Mouse (Mus musculus) stomach, embryonic 14.5 days (tissue): Measurements from ENCODE around the gene Sncg. TPM values are rescaled to one million over a fixed set of nuclear protein-coding genes. Genes with fewer than 3 reads are reported as not detected.

Source experiments
- ATAC-seq: fragments of 200-750 bp; cut with Nextera tagmentation; 2 replicates; pipeline ENCODE4 v1.8.0; 2017; ENCODE audit warnings: low read depth, moderate TSS enrichment; ENCODE audit not compliant: insufficient number of reproducible peaks, insufficient read depth, low FRiP score
- H3K27ac ChIP-seq: fragments of 300-500 bp; sonication (generic); 2 replicates; pipeline ENCODE4 v1.5.1; 2014; ENCODE audit warnings: mild to moderate bottlenecking, low read length, moderate library complexity, mixed read lengths
- H3K27me3 ChIP-seq: fragments of 300-500 bp; sonication (generic); 2 replicates; pipeline ENCODE4 v1.6.1; 2014; ENCODE audit warnings: low read length, control low read depth, mixed read lengths; ENCODE audit not compliant: control insufficient read depth, insufficient read depth
- H3K36me3 ChIP-seq: fragments of 300-500 bp; sonication (generic); 2 replicates; pipeline ENCODE4 v1.6.1; 2014; ENCODE audit warnings: mild to moderate bottlenecking, control low read depth, low read length, moderate library complexity, mixed read lengths; ENCODE audit not compliant: control insufficient read depth, insufficient read depth
- H3K4me1 ChIP-seq: fragments of 300-500 bp; sonication (generic); 2 replicates; pipeline ENCODE4 v1.6.1; 2014; ENCODE audit warnings: low read length, control low read depth, mixed read lengths; ENCODE audit not compliant: control insufficient read depth, insufficient read depth
- H3K4me2 ChIP-seq: fragments of 300-500 bp; sonication (generic); replicated peaks from 2 replicates; pipeline ENCODE4 v1.6.1; 2014; ENCODE audit warnings: low read depth, low read length, control low read depth
- H3K4me3 ChIP-seq: fragments of 300-500 bp; sonication (generic); 2 replicates; pipeline ENCODE4 v1.5.1; 2014; ENCODE audit warnings: low read depth, low read length, control low read depth
- H3K9ac ChIP-seq: fragments of 300-500 bp; sonication (generic); replicated peaks from 2 replicates; pipeline ENCODE4 v1.6.1; 2014; ENCODE audit warnings: low read depth, mild to moderate bottlenecking, control low read depth, low read length, moderate library complexity, mixed read lengths
- H3K9me3 ChIP-seq: fragments of 300-500 bp; sonication (generic); 2 replicates; pipeline ENCODE4 v1.6.1; 2016; ENCODE audit warnings: low read depth, low read length, control low read depth; ENCODE audit not compliant: control insufficient read depth
- WGBS: fragments of 180-500 bp; shearing (Covaris S2); extraction: QIAGEN DNeasy Blood & Tissue Kit; methylation state at CpG from one replicate; pipeline ENCODE4 v1.1.7; 2014; 5-methylcytosine and 5-hydroxymethylcytosine counted together
- polyA plus RNA-seq: library from polyadenylated mRNA; unstranded; fragments of >200 nt; fragmentation: Nextera tagmentation; extraction: Ambion mirVana; gene quantifications from 2 replicates; pipeline ENCODE4 v1.2.1, GENCODE M21; 2014

Gene Sncg
- polyA plus RNA-seq, 1 experiment from 2014 or later, result 40.1 TPM

GRCm38 (mm10) chr14:34355301-34355700 lies 19.3 kb downstream of the Sncg start, which contains the start of gene Fam25c:
Gene Fam25c (minus strand): TSS chr14:34355433.
- no peaks in the 10 kb centered on the region for H3K9me3 ChIP-seq
- WGBS, result 69% methylated on average over 6 of the region's 6 CpGs
- H3K4me3 ChIP-seq, result no peak within 1 kb of the TSS
- ATAC-seq, result 0 out of 2 replicates have a peak, but pooled peaks have one; percentile 15
- H3K27me3 ChIP-seq, result no peaks in the 10 kb centered on the region
- H3K4me2 ChIP-seq, result no peak within 1 kb of the TSS
- H3K4me1 ChIP-seq, result 0 out of 2 replicates have a peak, but pooled peaks cover 2% of the 10 kb centered on the region
- H3K36me3 ChIP-seq, result no peaks in the 10 kb centered on the region
- H3K27ac ChIP-seq, result no peak within 1 kb of the TSS
- H3K9ac ChIP-seq, result no peak within 1 kb of the TSS

DNA sequence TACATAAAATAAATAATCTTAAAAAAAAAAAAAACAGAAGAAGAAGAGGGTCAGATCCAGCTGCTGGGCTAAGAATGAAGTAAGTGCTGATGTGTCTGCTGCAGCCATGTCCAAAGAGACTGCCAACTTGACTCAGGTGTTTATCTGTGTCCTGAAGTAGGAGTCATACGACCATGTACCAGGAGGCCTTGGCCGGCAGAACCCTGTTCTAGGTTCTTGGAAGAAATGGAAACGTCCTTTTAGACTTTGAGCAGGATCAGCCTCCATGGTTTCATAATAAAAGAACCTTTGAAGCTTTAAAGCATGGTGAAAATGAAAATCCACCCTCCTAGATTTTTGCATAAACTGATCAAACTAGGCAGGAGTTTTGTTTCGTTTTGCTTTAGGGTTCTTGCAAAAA lies 20.1 kb downstream of the Sncg start:
- no peak for ATAC-seq
- Histone ChIP-seq H3K36me3 (no peaks in the 10 kb centered on the region), H3K27me3 (no peaks in the 10 kb centered on the region), H3K4me2 (no peak overlapping the region), H3K4me1 (0 out of 2 replicates have a peak, but pooled peaks cover 2% of the 10 kb centered on the region), H3K27ac (no peak overlapping the region), H3K9me3 (no peaks in the 10 kb centered on the region), H3K9ac (no peak overlapping the region), H3K4me3 (no peak overlapping the region)
- WGBS, result 83% methylated on average over 4 of the region's 4 CpGs

GRCm38 (mm10) chr14:34353326-34353725 lies 21.3 kb downstream of the Sncg start:
- no peaks in the 10 kb centered on the region for H3K36me3 ChIP-seq
- H3K4me1 ChIP-seq, result 0 out of 2 replicates have a peak, but pooled peaks cover 2% of the 10 kb centered on the region
- H3K27ac ChIP-seq, result no peak overlapping the region
- no peaks in the 10 kb centered on the region for H3K9me3 ChIP-seq
- no peak overlapping the region for H3K4me2 ChIP-seq
- ATAC-seq, result no peak
- 90% methylated on average over 3 of the region's 3 CpGs for WGBS
- no peaks in the 10 kb centered on the region for H3K27me3 ChIP-seq
- H3K9ac ChIP-seq, result no peak overlapping the region
- no peak overlapping the region for H3K4me3 ChIP-seq

DNA sequence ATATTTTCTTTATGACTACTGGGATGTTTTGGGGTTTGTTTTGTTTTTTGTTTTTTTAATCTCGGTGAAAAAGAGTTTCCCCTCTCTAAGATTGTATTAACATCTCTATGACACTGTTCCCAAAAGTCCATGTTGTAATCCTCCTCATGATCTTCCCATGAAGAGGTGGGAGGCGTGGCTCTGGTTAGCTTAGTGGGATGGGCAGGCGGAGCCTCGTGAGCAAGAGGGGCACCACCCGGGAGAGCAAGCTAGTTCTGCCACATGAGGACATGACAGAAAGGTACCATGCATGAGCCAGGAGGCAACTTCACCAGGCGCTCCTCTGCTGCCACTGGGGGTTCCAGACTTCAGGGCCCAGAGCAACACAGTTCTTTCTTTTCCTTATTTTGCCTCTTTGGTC lies 22.1 kb downstream of the Sncg start:
- ATAC-seq, result no peak
- H3K27ac ChIP-seq, result no peak overlapping the region
- 59% methylated on average over 6 of the region's 6 CpGs for WGBS

GRCm38 (mm10) chr14:34351660-34352059 lies 22.9 kb downstream of the Sncg start:
- H3K9ac ChIP-seq, result no peak overlapping the region
- no peaks in the 10 kb centered on the region for H3K36me3 ChIP-seq
- no peak for ATAC-seq
- H3K4me1 ChIP-seq, result 0 out of 2 replicates have a peak, but pooled peaks cover 2% of the 10 kb centered on the region
- no peaks in the 10 kb centered on the region for H3K9me3 ChIP-seq
- H3K4me2 ChIP-seq, result no peak overlapping the region
- WGBS, result 58% methylated on average over 3 of the region's 3 CpGs
- no peak overlapping the region for H3K27ac ChIP-seq
- no peaks in the 10 kb centered on the region for H3K27me3 ChIP-seq
- no peak overlapping the region for H3K4me3 ChIP-seq

More for the DNA sequence above, 22.1 kb downstream of the Sncg start:
- Histone ChIP-seq H3K4me2 (no peak overlapping the region), H3K4me1 (0 out of 2 replicates have a peak, but pooled peaks cover 2% of the 10 kb centered on the region), H3K9me3 (no peaks in the 10 kb centered on the region), H3K9ac (no peak overlapping the region), H3K4me3 (no peak overlapping the region), H3K27me3 (no peaks in the 10 kb centered on the region), H3K36me3 (no peaks in the 10 kb centered on the region)

- 57% methylated on average over 8 of the region's 8 CpGs for WGBS
- Histone ChIP-seq H3K27ac (no peak overlapping the region), H3K4me1 (0 out of 2 replicates have a peak, but pooled peaks cover 2% of the 10 kb centered on the region), H3K9ac (no peak overlapping the region), H3K4me3 (no peak overlapping the region), H3K27me3 (no peaks in the 10 kb centered on the region), H3K4me2 (no peak overlapping the region), H3K36me3 (peaks cover 3% of the 10 kb centered on the region; the same call in 1 of the 2 replicates), H3K9me3 (no peaks in the 10 kb centered on the region)
- peak; percentile 90 for ATAC-seq
These were observed 25.6 kb downstream of the Sncg start for GRCm38 (mm10) chr14:34349007-34349406.

DNA sequence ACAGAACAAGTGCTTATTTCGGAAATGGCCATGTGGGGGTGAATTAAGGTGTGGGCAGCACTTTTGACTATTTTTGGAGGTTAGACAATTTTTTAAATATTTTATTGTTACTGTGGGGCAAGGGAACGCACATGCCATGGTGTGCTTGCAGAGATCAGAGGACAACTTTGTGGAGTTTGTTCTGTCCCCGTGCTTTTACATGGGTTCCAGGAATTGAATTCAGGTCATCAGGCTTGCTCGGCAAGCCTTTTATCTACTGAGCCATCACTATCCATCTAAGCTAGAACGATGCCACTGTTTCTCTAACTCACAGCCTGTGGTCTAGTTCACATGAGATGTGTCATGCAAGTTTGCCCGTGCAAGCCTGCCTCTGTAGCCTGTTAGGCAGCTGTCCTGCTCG lies 26.3 kb downstream of the Sncg start:
- WGBS, result 74% methylated on average over 7 of the region's 7 CpGs
- H3K4me2 ChIP-seq, result no peak overlapping the region
- no peak for ATAC-seq
- no peak overlapping the region for H3K4me3 ChIP-seq
- peaks cover 4% of the 10 kb centered on the region; the same call in 1 of the 2 replicates for H3K36me3 ChIP-seq
- no peak overlapping the region for H3K27ac ChIP-seq
- no peaks in the 10 kb centered on the region for H3K27me3 ChIP-seq
- 0 out of 2 replicates have a peak, but pooled peaks cover 2% of the 10 kb centered on the region for H3K4me1 ChIP-seq
- H3K9ac ChIP-seq, result no peak overlapping the region
- no peaks in the 10 kb centered on the region for H3K9me3 ChIP-seq

DNA sequence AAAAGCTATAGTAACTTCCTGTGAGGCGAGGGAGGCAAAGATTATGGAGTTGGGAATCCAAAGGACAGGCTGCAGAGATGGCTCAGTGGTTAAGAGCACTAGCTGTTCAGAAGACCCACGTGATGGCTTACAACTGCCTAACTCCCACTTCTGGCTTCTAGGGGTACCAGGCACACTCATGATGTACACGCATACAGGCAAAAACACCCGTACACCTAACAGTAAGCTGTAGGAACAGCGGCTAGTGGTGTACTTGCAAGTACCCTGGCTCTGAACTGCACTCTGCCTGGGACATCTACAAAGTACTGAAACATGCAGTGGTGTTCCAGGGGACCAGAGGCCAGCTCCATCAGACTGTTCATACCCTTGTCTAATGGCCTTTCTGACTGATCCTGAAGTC lies 27.5 kb downstream of the Sncg start:
- H3K27ac ChIP-seq, result no peak overlapping the region
- H3K9ac ChIP-seq, result no peak overlapping the region
- H3K4me3 ChIP-seq, result no peak overlapping the region
- H3K4me1 ChIP-seq, result no peaks in the 10 kb centered on the region
- H3K27me3 ChIP-seq, result no peaks in the 10 kb centered on the region
- H3K9me3 ChIP-seq, result no peaks in the 10 kb centered on the region
- peaks cover 16% of the 10 kb centered on the region for H3K36me3 ChIP-seq
- H3K4me2 ChIP-seq, result no peak overlapping the region
- 92% methylated on average over 5 of the region's 5 CpGs for WGBS
- no peak for ATAC-seq
